Mouse (Mus musculus) left cerebral cortex, adult 18-20 months (tissue): ENCODE data around the gene Actc1. TPM values are rescaled to one million over a fixed set of nuclear protein-coding genes. Genes with fewer than 3 reads are reported as not detected.
A peak's percentile ranks its signal among the peaks of the same experiment; 100 is the strongest.

Experiments used
- DNase-seq, 2 experiments: peaks; one replicate each; pipeline ENCODE4 v3.0.0; 2021 to 2022; ENCODE audit warnings: low spot score in 2 of 2, mixed read lengths in 1 of 2
- long read RNA-seq, 2 experiments: library from polyadenylated mRNA; stranded (forward); transcript quantifications; one replicate each; pipeline ENCODE4 v2.0.0; 2021
- total RNA-seq, 2 experiments: library from RNA; stranded (reverse); gene quantifications; 2 replicates each; pipeline ENCODE4 v1.2.3; 2021

Gene Actc1
- total RNA-seq: not detected
- long read RNA-seq, experiment 1: 0 reads
- long read RNA-seq, experiment 2: 0 reads

- no peak for DNase-seq
These were observed at the start of gene Actc1 for GRCm38 (mm10) chr2:114052696-114053598. Actc1 (minus strand) TSS chr2:114053548.

- DNase-seq: no peak
These were observed 49.1 kb upstream of the Actc1 start for GRCm38 (mm10) chr2:114102471-114102870.

GRCm38 (mm10) chr2:114100834-114101233, 47.5 kb upstream of the Actc1 start:
- DNase-seq: no peak

- DNase-seq: no peak
These were observed 46.5 kb upstream of the Actc1 start for GRCm38 (mm10) chr2:114099816-114100215.

- no peak for DNase-seq
These were observed 45.8 kb upstream of the Actc1 start for GRCm38 (mm10) chr2:114099109-114099508.

- DNase-seq: no peak
These were observed 44.3 kb upstream of the Actc1 start for GRCm38 (mm10) chr2:114097627-114098026.

- DNase-seq: no peak
These were observed 43.2 kb upstream of the Actc1 start for GRCm38 (mm10) chr2:114096570-114096969.

- peak in 1 of 2 experiments; percentile 26 for DNase-seq
These were observed 42.0 kb upstream of the Actc1 start for GRCm38 (mm10) chr2:114095348-114095747.

- no peak for DNase-seq
These were observed 41.3 kb upstream of the Actc1 start for GRCm38 (mm10) chr2:114094696-114095095.

- DNase-seq: no peak
These were observed 40.2 kb upstream of the Actc1 start for GRCm38 (mm10) chr2:114093577-114093976.

- DNase-seq: no peak
These were observed 36.5 kb upstream of the Actc1 start for GRCm38 (mm10) chr2:114089862-114090261.

- DNase-seq: no peak
These were observed 33.9 kb upstream of the Actc1 start for GRCm38 (mm10) chr2:114087271-114087670.

GRCm38 (mm10) chr2:114071876-114072275, 18.5 kb upstream of the Actc1 start:
- no peak for DNase-seq

GRCm38 (mm10) chr2:114066226-114066625, 12.9 kb upstream of the Actc1 start:
- DNase-seq: no peak

GRCm38 (mm10) chr2:114064004-114064403, 10.7 kb upstream of the Actc1 start:
- no peak for DNase-seq

GRCm38 (mm10) chr2:114060071-114060591, 6.8 kb upstream of the Actc1 start:
- no peak for DNase-seq

GRCm38 (mm10) chr2:114059608-114060007, 6.3 kb upstream of the Actc1 start:
- DNase-seq: no peak

- DNase-seq: no peak
These were observed 5.0 kb upstream of the Actc1 start for GRCm38 (mm10) chr2:114058226-114058796.

GRCm38 (mm10) chr2:114057303-114057853, 4.0 kb upstream of the Actc1 start:
- no peak for DNase-seq

GRCm38 (mm10) chr2:114054129-114054528, 781 bp upstream of the Actc1 start:
- no peak for DNase-seq

GRCm38 (mm10) chr2:114051871-114052241, 1.5 kb downstream of the Actc1 start:
- no peak for DNase-seq
